Mouse (Mus musculus) CH12.LX (cell line): ENCODE data around the gene Dedd. TPM values are rescaled to one million over a fixed set of nuclear protein-coding genes. Genes with fewer than 3 reads are reported as not detected.
A peak's percentile ranks its signal among the peaks of the same experiment; 100 is the strongest.
"Not testable (repeated sequence)": the region's sequence is repeated elsewhere in the genome, so short reads cannot be mapped to it uniquely, and the experiment has no call there.

Source experiments
- DNase-seq: peaks from one replicate; pipeline ENCODE4 v3.0.0-alpha.2; 2013; ENCODE audit errors: extremely low read depth
- H3K27ac ChIP-seq: 2 replicates; pipeline ENCODE4 v1.5.1; 2012; ENCODE audit warnings: low read depth, mild to moderate bottlenecking, control low read depth, moderate library complexity; ENCODE audit not compliant: insufficient read depth
- H3K27me3 ChIP-seq: replicated peaks from 2 replicates; pipeline ENCODE3; 2012; ENCODE audit warnings: inconsistent platforms
- H3K36me3 ChIP-seq, 2 experiments: replicated peaks in 1 of 2; 2 replicates each; pipeline versions ENCODE3 to v1.6.1; 2012; ENCODE audit warnings: inconsistent platforms in 1 of 2, low read length in 1 of 2, mild to moderate bottlenecking in 1 of 2, mixed read lengths in 1 of 2, moderate library complexity in 1 of 2; ENCODE audit not compliant: control insufficient read depth in 1 of 2, insufficient read depth in 1 of 2
- H3K4me1 ChIP-seq, 2 experiments: 2 replicates each; pipeline ENCODE4 v1.6.1; 2012; ENCODE audit warnings: inconsistent platforms in 1 of 2, moderate library complexity in 1 of 2; ENCODE audit not compliant: insufficient read depth in 2 of 2, control insufficient read depth in 1 of 2
- H3K4me2 ChIP-seq: 2 replicates; pipeline ENCODE4 v1.6.1; 2012; ENCODE audit warnings: low read depth, mild to moderate bottlenecking, control low read depth; ENCODE audit not compliant: poor library complexity, insufficient read depth, severe bottlenecking
- H3K4me3 ChIP-seq, 3 experiments: fragments of 150-350 bp in 1 of 3; sonication (generic) in 1 of 3; replicated peaks in 1 of 3; 2 replicates each; pipeline versions ENCODE3 to v1.5.1; 2011 to 2012; ENCODE audit warnings: low read depth in 2 of 3, low read length in 2 of 3, mild to moderate bottlenecking in 2 of 3, moderate library complexity in 2 of 3, control low read depth in 1 of 3, improper control_type of control experiment in 1 of 3, inconsistent platforms in 1 of 3, mixed read lengths in 1 of 3; ENCODE audit not compliant: poor library complexity in 1 of 3
- H3K79me2 ChIP-seq: replicated peaks from 2 replicates; pipeline ENCODE4 v1.6.1; 2012; ENCODE audit warnings: mild to moderate bottlenecking, moderate library complexity; ENCODE audit not compliant: control insufficient read depth, poor library complexity, insufficient read depth, severe bottlenecking; ENCODE audit errors: extremely low read depth
- H3K9ac ChIP-seq: 2 replicates; pipeline ENCODE4 v1.6.1; 2012; ENCODE audit warnings: low read depth, mild to moderate bottlenecking, control low read depth, moderate library complexity; ENCODE audit not compliant: insufficient read depth
- H3K9me3 ChIP-seq: replicated peaks from 2 replicates; pipeline ENCODE3; 2012; ENCODE audit warnings: low read length, inconsistent platforms, mixed read lengths
- CHD1 ChIP-seq: IDR thresholded peaks from 2 replicates; pipeline ENCODE4 v1.6.1; 2012; ENCODE audit warnings: low read depth, low read length, improper control_type of control experiment, inconsistent platforms
- E2F4 ChIP-seq: IDR thresholded peaks from 2 replicates; pipeline ENCODE4 v1.6.1; 2011; ENCODE audit warnings: low read depth, low read length, improper control_type of control experiment; ENCODE audit not compliant: insufficient replicate concordance
- ELF1 ChIP-seq: IDR thresholded peaks from 2 replicates; pipeline ENCODE4 v1.6.1; 2014; ENCODE audit warnings: low read depth, mild to moderate bottlenecking, inconsistent platforms, low read length, improper control_type of control experiment
- EP300 ChIP-seq: IDR thresholded peaks from 2 replicates; pipeline ENCODE4 v1.6.1; 2011; ENCODE audit warnings: low read length, improper control_type of control experiment
- ETS1 ChIP-seq: conservative IDR thresholded peaks from 2 replicates; pipeline ENCODE4 v1.6.1; 2012; ENCODE audit warnings: low read depth, mild to moderate bottlenecking, inconsistent platforms, low read length, improper control_type of control experiment, moderate library complexity
- JUN ChIP-seq: IDR thresholded peaks from 2 replicates; pipeline ENCODE4 v1.6.1; 2011; ENCODE audit warnings: low read depth, mild to moderate bottlenecking, low read length, improper control_type of control experiment, moderate library complexity; ENCODE audit not compliant: insufficient read depth
- KAT2A ChIP-seq: IDR thresholded peaks from 2 replicates; pipeline ENCODE4 v1.6.1; 2012; ENCODE audit warnings: low read length, improper control_type of control experiment, inconsistent platforms; ENCODE audit not compliant: insufficient replicate concordance
- MAX ChIP-seq: IDR thresholded peaks from 2 replicates; pipeline ENCODE4 v1.6.1; 2011; ENCODE audit warnings: low read length, improper control_type of control experiment
- MXI1 ChIP-seq: IDR thresholded peaks from 2 replicates; pipeline ENCODE4 v1.6.1; 2011; ENCODE audit warnings: mild to moderate bottlenecking, low read depth, low read length, improper control_type of control experiment
- NELFE ChIP-seq: IDR thresholded peaks from 2 replicates; pipeline ENCODE4 v1.6.1; 2011; ENCODE audit warnings: low read depth, low read length, improper control_type of control experiment
- TBP ChIP-seq: conservative IDR thresholded peaks from 2 replicates; pipeline ENCODE4 v1.6.1; 2011; ENCODE audit warnings: low read depth, low read length, improper control_type of control experiment
- TCF12 ChIP-seq: IDR thresholded peaks from 2 replicates; pipeline ENCODE4 v1.6.1; 2014; ENCODE audit warnings: low read depth, mild to moderate bottlenecking, inconsistent platforms, low read length, improper control_type of control experiment
- ZC3H11A ChIP-seq: IDR thresholded peaks from 2 replicates; pipeline ENCODE4 v1.6.1; 2012; ENCODE audit warnings: low read depth, mild to moderate bottlenecking, inconsistent platforms, low read length, improper control_type of control experiment
- dilution Hi-C: fragments of 300-500 bp; cut with MboI; formaldehyde crosslinking; loops from 2 replicates; pipeline ENCODE4 v1.14.3; 2020; ENCODE audit warnings: low sequenced_read_pairs; ENCODE audit not compliant: extremely low pct_unique_long_range_greater_than_20kb, extremely low pct_ligation_motif_present
- in situ Hi-C: fragments of 300-500 bp; cut with MboI; formaldehyde crosslinking; loops from 3 replicates; pipeline ENCODE4 v1.14.3; 2019; ENCODE audit warnings: low sequenced_read_pairs, low pct_ligation_motif_present, low pct_unique_long_range_greater_than_20kb, mixed read lengths
- polyA plus RNA-seq: library from polyadenylated mRNA; unstranded; fragments of >175 nt; gene quantifications from 2 replicates; pipeline ENCODE4 v1.2.1, GENCODE M21; 2012; ENCODE audit warnings: low read depth; ENCODE audit not compliant: insufficient read length
- total RNA-seq, 2 experiments: library from RNA; depleted of rRNA; stranded (reverse); fragments of 300-350 nt in 1 of 2; fragments of >200 nt in 1 of 2; gene quantifications; 2 replicates each; pipeline ENCODE4 v1.2.3; 2012 to 2014

Gene Dedd
- total and polyA plus RNA-seq, 3 experiments: 14.5 to 34.5 (median 21.5) TPM

DNA sequence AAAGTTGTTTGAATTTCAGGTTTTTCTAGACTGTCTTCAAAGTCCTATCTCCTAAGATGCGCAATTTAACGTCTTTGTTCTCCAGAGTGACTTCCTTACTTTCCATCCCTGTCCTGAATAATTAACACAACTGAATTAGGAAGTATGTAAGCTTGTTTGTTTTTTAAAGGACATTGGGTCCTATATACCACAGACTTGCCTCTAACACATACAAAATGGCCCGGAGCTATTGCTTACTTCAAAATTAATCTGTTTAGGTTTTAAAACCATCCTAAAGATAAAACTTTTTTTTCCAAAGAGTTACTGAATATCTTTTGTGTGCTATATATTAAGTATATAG, 33.9 kb upstream of the Dedd start:
- Histone ChIP-seq H3K9me3 (no peaks in the 10 kb centered on the region), H3K9ac (peak overlapping the region; percentile 96), H3K4me3 (peak overlapping the region; percentile 76 to 78 (median 77)), H3K4me1 (peaks cover 0 to 17% of the 10 kb centered on the region in 2 experiments; a peak in 3 of 4 replicates), H3K27ac (no peak overlapping the region), H3K27me3 (no peaks in the 10 kb centered on the region), H3K79me2 (peaks cover 16% of the 10 kb centered on the region), H3K36me3 (peaks cover 3 to 11% of the 10 kb centered on the region in 2 experiments), H3K4me2 (peak overlapping the region; percentile 69; the same call in 1 of the 2 replicates)
- dilution Hi-C loops: no loop called here
- 0 out of 2 replicates have a peak, but pooled peaks have one; percentile 6 for TF ChIP-seq NELFE
- TF ChIP-seq ZC3H11A: no peak
- TF ChIP-seq E2F4: no peak
- peak; percentile 81; the same call in 1 of the 2 replicates for TF ChIP-seq CHD1
- TF ChIP-seq MXI1: peak; percentile 22; the same call in 1 of the 2 replicates
- peak; percentile 81 for TF ChIP-seq TBP
- TF ChIP-seq TCF12: no peak
- no peak; the same call in 1 of the 2 replicates for TF ChIP-seq MAX
- DNase-seq: peak; percentile 24
- in situ Hi-C loops: no loop called here

DNA sequence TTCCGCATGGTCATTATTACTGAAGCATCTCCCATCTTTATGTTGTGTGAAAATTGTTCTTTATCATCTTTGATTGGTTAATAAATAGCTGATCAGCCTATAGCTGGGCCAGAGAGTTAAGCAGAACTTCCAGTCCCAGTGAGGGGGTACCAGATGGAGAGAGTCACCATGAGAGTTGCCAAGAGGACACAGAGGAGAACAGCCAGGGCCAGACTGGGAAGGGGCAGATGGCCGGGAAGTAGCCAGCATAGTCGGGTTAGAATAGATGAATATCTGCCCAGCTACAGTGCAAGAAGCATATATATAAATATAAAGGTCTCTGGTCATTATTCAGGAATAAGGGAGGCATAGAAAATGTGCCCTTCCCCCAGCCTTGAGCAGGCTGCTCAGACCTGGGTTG, 30.7 kb upstream of the Dedd start:
- no peak overlapping the region for H3K4me2 ChIP-seq
- H3K27ac ChIP-seq: no peak overlapping the region
- no peak overlapping the region for H3K9ac ChIP-seq
- H3K9me3 ChIP-seq: no peaks in the 10 kb centered on the region
- TF ChIP-seq EP300: no peak
- no peak for TF ChIP-seq ELF1
- no peak for TF ChIP-seq KAT2A
- no peak for TF ChIP-seq JUN
- no peak for TF ChIP-seq ETS1
- no peaks in the 10 kb centered on the region for H3K27me3 ChIP-seq
- H3K4me3 ChIP-seq: no peak overlapping the region
- peaks cover 3% of the 10 kb centered on the region; the same call in 1 of the 2 replicates for H3K79me2 ChIP-seq
- in situ Hi-C loops (no loop called here), dilution Hi-C loops (no loop called here)
- peaks cover 0 to 9% of the 10 kb centered on the region in 2 experiments; a peak in 2 of 4 replicates for H3K4me1 ChIP-seq
- DNase-seq: no peak
- no peaks in the 10 kb centered on the region for H3K36me3 ChIP-seq

DNA sequence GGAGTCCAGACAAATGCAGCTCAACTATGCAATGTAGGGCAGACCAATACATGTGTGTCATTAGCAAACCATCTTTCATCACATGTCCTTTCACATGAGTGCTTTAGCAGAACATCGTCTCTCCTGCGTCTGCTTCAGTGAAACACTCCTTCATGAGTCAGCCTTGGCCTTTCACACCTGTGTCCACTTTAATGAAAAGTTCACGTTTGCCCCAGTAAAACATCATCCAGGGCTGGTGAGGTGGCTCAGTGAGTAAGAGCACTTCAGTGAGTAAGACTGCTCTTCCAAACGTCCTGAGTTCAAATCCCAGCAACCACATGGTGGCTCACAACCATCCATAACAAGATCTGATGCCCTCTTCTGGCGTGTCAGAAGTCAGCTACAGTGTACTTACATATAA, 22.8 kb upstream of the Dedd start:
- DNase-seq, H3K27ac ChIP-seq, in situ Hi-C loops, H3K79me2 ChIP-seq, H3K4me2 ChIP-seq, H3K9me3 ChIP-seq, dilution Hi-C loops, H3K9ac ChIP-seq, H3K27me3 ChIP-seq, H3K4me3 ChIP-seq, H3K4me1 ChIP-seq, H3K36me3 ChIP-seq: not testable (repeated sequence)
